Mouse (Mus musculus) C2C12 (cell line): ENCODE results near the gene Gm6096. TPM values are rescaled to one million over a fixed set of nuclear protein-coding genes. Genes with fewer than 3 reads are reported as not detected.

Experiments
- H3K27me3 ChIP-seq: one replicate; pipeline ENCODE4 v1.6.1; 2011; ENCODE audit not compliant: control insufficient read depth, insufficient read depth, insufficient read length
- H3K36me3 ChIP-seq: one replicate; pipeline ENCODE4 v1.6.1; 2011; ENCODE audit not compliant: control insufficient read depth, insufficient read depth
- H3K4me3 ChIP-seq: one replicate; pipeline ENCODE4 v1.5.1; 2011; ENCODE audit warnings: mild to moderate bottlenecking, control low read depth; ENCODE audit not compliant: poor library complexity, insufficient read depth, severe bottlenecking
- H3K79me2 ChIP-seq: one replicate; pipeline ENCODE4 v1.6.1; 2011; ENCODE audit not compliant: control insufficient read depth, insufficient read depth
- H3K79me3 ChIP-seq: one replicate; pipeline ENCODE4 v1.6.1; 2011; ENCODE audit warnings: low read depth, control low read depth
- H3ac ChIP-seq: one replicate; pipeline ENCODE3; 2011; ENCODE audit warnings: low read depth; ENCODE audit not compliant: control insufficient read depth, insufficient read length
- CEBPB ChIP-seq: IDR thresholded peaks from one replicate; pipeline ENCODE4 v1.6.1; 2011; ENCODE audit warnings: low read depth, mild to moderate bottlenecking, control low read depth, moderate library complexity
- CTCF ChIP-seq: IDR thresholded peaks from one replicate; pipeline ENCODE4 v1.5.1; 2011; ENCODE audit not compliant: control insufficient read depth, insufficient read depth, insufficient read length
- FOSL1 ChIP-seq: IDR thresholded peaks from one replicate; pipeline ENCODE4 v1.8.0; 2011; ENCODE audit warnings: mild to moderate bottlenecking, low read length; ENCODE audit not compliant: poor library complexity, insufficient read depth, severe bottlenecking
- MAX ChIP-seq: IDR thresholded peaks from one replicate; pipeline ENCODE4 v1.6.1; 2011; ENCODE audit warnings: mild to moderate bottlenecking, control low read depth
- MYOD1 ChIP-seq: IDR thresholded peaks from one replicate; pipeline ENCODE4 v1.6.1; 2011; ENCODE audit warnings: low read depth; ENCODE audit not compliant: control insufficient read depth, insufficient read length
- MYOG ChIP-seq: IDR thresholded peaks from one replicate; pipeline ENCODE4 v1.6.1; 2011; ENCODE audit not compliant: control insufficient read depth, insufficient read length; ENCODE audit errors: extremely low read depth
- USF1 ChIP-seq: IDR thresholded peaks from one replicate; pipeline ENCODE4 v1.6.1; 2011; ENCODE audit warnings: low read depth, mild to moderate bottlenecking, control low read depth, moderate library complexity
- polyA plus RNA-seq: library from polyadenylated mRNA; unstranded; fragments of >200 nt; fragmentation: generic; extraction: Trizol; gene quantifications from one replicate; pipeline ENCODE4 v1.2.1, GENCODE M21; 2012; ENCODE audit warnings: missing spikeins

The Gm6096 gene
- polyA plus RNA-seq, 1 experiment = 0.11 TPM

DNA sequence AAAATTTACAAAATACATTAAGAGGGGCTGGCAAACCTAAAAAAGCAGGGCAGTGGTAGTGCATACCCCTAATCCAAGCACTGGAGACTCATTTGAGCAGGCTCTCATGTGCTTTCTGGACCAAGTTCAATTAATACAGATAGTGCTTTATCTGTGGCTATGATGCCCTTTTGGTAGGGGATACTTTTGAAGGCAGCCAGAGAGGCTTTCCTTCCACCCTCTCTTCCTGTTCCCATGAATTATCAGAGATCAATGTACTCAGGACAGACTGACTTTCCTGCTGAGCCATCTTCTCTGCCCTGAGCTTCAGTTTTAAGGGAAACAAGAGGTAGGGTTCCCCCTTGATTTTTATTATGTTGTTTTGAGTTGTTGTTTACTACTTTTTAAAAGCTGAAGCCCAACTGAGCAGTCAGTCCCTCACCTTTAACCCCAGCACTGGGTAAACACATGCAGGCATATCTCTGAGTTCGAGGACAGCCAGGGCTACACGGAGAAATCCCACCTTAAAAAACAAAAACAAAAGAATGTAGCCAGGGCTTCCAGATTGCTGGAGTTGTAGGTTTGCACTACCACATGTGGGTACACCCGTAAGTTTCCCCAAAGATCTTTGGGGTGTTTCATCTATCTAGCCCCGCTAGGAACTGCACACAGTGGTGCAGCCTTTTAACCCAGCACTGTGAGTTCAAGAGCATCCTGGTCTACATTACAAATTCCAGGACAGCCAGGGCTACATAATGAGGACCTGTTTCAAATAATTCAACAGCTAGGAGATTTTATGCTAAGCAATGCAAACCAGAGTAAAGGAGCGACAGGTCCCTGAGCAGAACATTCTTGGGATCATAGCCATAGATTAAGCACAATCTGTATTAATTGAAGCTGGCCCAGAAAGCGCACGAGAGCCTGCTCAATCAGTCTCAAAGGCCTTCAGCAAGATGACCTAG, 17.8 kb upstream of the Gm6096 start:
- H3K4me3 ChIP-seq = peak overlapping the region; percentile 30
- H3K79me2 ChIP-seq = peaks cover 21% of the 10 kb centered on the region
- peak overlapping the region; percentile 54 for H3ac ChIP-seq
- no peak for TF ChIP-seq MYOD1
- no peak for TF ChIP-seq FOSL1
- TF ChIP-seq MYOG = no peak
- H3K27me3 ChIP-seq = no peaks in the 10 kb centered on the region
- peaks cover 23% of the 10 kb centered on the region for H3K36me3 ChIP-seq
- H3K79me3 ChIP-seq = peaks cover 14% of the 10 kb centered on the region

DNA sequence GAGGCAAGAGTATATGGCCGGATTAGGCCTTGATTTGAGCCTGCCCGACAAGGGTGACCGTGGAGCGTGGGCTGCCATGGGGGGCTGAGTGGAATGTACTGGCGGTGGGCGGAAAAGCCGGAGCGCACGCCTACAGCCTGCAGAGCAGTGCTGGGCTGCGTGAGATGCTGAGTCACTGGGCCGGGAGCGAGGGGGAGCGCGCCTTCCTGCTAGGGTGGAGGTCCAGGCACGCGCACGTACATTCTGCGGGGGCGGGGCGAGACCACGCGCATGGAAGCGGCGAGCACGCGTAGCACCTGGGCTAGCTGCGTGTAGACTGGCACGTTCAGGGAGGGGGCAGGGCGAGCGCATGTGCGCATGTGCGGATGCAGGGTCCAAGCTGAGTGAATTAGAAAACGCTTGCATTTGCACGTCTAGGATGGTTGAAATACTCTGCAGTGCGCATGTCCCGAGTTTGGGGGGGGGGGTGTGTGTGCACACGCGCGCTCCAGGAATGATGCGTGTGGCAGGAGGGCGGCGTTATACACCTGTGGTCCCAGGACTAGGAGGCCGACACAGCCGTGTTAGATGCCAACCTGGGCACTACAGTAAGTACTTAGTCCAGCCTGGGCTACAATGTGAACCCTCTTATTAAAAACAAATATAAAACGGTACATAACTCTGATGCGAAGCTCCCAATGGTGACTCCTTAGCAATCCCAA, 16.8 kb upstream of the Gm6096 start:
- Histone ChIP-seq H3K36me3 (peaks cover 22% of the 10 kb centered on the region), H3K27me3 (no peaks in the 10 kb centered on the region), H3ac (peak overlapping the region; percentile 54), H3K79me3 (peaks cover 5% of the 10 kb centered on the region), H3K4me3 (peak overlapping the region; percentile 30), H3K79me2 (peaks cover 11% of the 10 kb centered on the region)
- TF ChIP-seq CEBPB (no peak), MYOG (no peak), MAX (peak; percentile 81), FOSL1 (no peak), CTCF (no peak), MYOD1 (no peak)

DNA sequence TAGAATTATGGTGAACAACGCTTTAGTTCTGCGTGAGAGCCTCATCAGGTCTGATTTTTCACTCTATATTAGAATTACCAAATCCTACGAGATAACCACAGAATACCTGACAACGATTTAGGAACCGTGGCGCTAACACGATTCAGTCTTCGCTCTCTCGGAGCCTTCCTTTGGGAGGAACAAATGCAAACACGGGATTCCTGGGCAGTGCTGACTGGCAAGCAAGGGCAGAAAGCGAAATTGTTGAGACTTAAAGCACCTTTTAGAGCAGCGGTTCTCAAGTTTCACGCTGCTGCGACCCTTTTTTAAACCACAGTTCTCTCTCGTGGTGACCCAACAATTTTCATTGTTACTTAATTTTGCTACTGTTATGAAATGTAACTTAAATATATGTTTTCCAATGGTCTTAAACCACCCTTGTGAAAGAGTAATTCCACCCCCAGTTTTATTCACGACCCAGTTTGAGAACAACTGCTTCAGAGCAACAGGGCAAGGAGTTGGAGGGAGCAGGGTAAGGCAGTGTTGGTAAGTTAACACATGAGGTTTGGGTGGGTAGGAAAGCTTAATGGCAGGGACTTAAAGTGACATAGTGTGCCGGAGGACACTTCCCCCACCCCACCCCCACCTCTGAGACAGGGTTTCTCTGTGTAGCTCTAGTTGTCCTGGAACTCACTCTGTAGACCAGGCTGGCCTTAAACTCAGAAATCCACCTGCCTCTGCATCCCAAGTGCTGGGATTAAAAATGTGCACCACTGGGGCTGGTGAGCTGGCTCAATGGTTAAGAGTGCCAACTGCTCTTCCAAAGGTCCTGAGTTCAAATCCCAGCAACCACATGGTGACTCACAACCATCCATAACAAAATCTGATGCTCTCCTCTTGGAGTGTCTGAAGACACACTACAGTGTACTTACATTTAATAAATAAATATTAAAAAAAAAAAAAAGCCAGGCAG, 16.0 kb upstream of the Gm6096 start:
- Histone ChIP-seq H3K79me2 (peaks cover 2% of the 10 kb centered on the region), H3K4me3 (peak overlapping the region; percentile 30), H3K27me3 (no peaks in the 10 kb centered on the region), H3K36me3 (peaks cover 31% of the 10 kb centered on the region), H3K79me3 (no peaks in the 10 kb centered on the region), H3ac (no peak overlapping the region)
- TF ChIP-seq CTCF (no peak), CEBPB (no peak), MYOG (no peak), MYOD1 (no peak), MAX (no peak), USF1 (no peak), FOSL1 (no peak)

DNA sequence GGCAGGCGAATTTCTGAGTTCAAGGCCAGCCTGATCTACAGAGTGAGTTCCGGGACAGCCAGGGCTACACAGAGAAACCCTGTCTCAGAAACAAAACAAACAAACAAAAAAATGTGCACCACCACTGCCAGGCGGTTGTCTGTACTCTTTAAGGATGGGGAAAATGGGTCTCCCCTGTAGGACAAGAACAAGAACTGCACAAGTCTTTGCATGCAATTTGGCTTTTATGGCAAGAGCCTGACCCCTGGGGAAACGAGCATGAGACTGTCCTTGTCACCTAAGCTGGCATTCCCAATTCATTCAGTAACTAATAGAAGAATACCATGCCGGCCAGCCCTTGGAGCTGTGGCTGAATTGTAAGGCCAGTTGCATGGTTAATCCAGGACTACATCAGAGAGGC, 15.2 kb upstream of the Gm6096 start:
- H3K79me2 ChIP-seq = no peaks in the 10 kb centered on the region
- no peaks in the 10 kb centered on the region for H3K27me3 ChIP-seq
- H3K36me3 ChIP-seq = peaks cover 34% of the 10 kb centered on the region
- no peak for TF ChIP-seq CEBPB
- no peak for TF ChIP-seq FOSL1
- TF ChIP-seq USF1 = no peak
- TF ChIP-seq CTCF = no peak
- no peak for TF ChIP-seq MAX
- no peak for TF ChIP-seq MYOD1
- TF ChIP-seq MYOG = no peak
- no peak overlapping the region for H3K4me3 ChIP-seq
- H3ac ChIP-seq = no peak overlapping the region
- no peaks in the 10 kb centered on the region for H3K79me3 ChIP-seq

DNA sequence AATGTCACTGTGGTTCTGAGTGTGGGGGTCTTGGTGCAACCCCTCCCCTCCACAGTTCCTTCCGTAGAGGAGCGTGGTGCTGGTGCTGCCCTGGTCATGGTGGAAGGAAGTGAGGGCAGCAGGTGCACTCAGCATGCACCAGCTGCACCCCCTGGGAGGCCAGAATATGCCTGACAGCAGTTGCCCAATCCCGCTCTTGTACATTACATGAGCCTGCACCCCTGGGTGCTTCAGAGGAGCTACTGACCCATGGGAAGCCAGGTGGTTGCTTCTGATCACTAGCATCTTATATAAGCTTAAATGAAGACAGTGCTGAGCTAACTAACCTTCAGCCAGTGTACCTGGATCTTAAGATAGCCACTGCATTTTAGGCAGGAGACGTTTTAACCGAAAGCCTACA, 12.8 kb upstream of the Gm6096 start:
- no peak overlapping the region for H3ac ChIP-seq
- no peaks in the 10 kb centered on the region for H3K79me3 ChIP-seq
- H3K36me3 ChIP-seq = peaks cover 48% of the 10 kb centered on the region
- no peaks in the 10 kb centered on the region for H3K27me3 ChIP-seq
- H3K4me3 ChIP-seq = no peak overlapping the region
- TF ChIP-seq USF1 = no peak
- H3K79me2 ChIP-seq = no peaks in the 10 kb centered on the region
